Mouse (Mus musculus): ENCODE data around the gene Abracl. TPM values are rescaled to one million over a fixed set of nuclear protein-coding genes. Genes with fewer than 3 reads are reported as not detected.

Gene Abracl
- polyA plus RNA-seq, 1 experiment, result 1.2 TPM

- Histone ChIP-seq H3K36me3 (ENCODE audit: control insufficient read depth) (no peaks in the 10 kb centered on the region), H3K9me3 (ENCODE audit: control insufficient read depth, low read length) (no peaks in the 10 kb centered on the region), H3K4me3 (replicated peaks) (no peak overlapping the region), H3K4me1 (ENCODE audit: control insufficient read depth) (no peaks in the 10 kb centered on the region), H3K27me3 (ENCODE audit: control insufficient read depth) (no peaks in the 10 kb centered on the region)
- no peak for TF ChIP-seq GATA1 (IDR thresholded peaks at IDR 0.05; ENCODE audit: low read length)
- TF ChIP-seq TAL1 (IDR thresholded peaks at IDR 0.05; ENCODE audit: low read length), result no peak
These were observed 23.3 kb upstream of the Abracl start for GRCm38 (mm10) chr10:18046380-18046779.

GRCm38 (mm10) chr10:18036849-18037248 lies 13.8 kb upstream of the Abracl start:
- H3K4me3 ChIP-seq (replicated peaks), result no peak overlapping the region
- no peaks in the 10 kb centered on the region for H3K36me3 ChIP-seq (ENCODE audit: control insufficient read depth)
- H3K9me3 ChIP-seq (ENCODE audit: control insufficient read depth, low read length), result no peaks in the 10 kb centered on the region
- TF ChIP-seq TAL1 (IDR thresholded peaks at IDR 0.05; ENCODE audit: low read length) (no peak), GATA1 (IDR thresholded peaks at IDR 0.05; ENCODE audit: low read length) (no peak)
- no peaks in the 10 kb centered on the region for H3K4me1 ChIP-seq (ENCODE audit: control insufficient read depth)
- H3K27me3 ChIP-seq (ENCODE audit: control insufficient read depth), result no peaks in the 10 kb centered on the region

GRCm38 (mm10) chr10:18034408-18034807 lies 11.3 kb upstream of the Abracl start:
- H3K27me3 ChIP-seq (ENCODE audit: control insufficient read depth), result no peaks in the 10 kb centered on the region
- H3K36me3 ChIP-seq (ENCODE audit: control insufficient read depth), result no peaks in the 10 kb centered on the region
- H3K9me3 ChIP-seq (ENCODE audit: control insufficient read depth, low read length), result no peaks in the 10 kb centered on the region
- no peak for TF ChIP-seq TAL1 (IDR thresholded peaks at IDR 0.05; ENCODE audit: low read length)
- TF ChIP-seq GATA1 (IDR thresholded peaks at IDR 0.05; ENCODE audit: low read length), result no peak
- H3K4me3 ChIP-seq (replicated peaks), result no peak overlapping the region
- H3K4me1 ChIP-seq (ENCODE audit: control insufficient read depth), result no peaks in the 10 kb centered on the region

DNA sequence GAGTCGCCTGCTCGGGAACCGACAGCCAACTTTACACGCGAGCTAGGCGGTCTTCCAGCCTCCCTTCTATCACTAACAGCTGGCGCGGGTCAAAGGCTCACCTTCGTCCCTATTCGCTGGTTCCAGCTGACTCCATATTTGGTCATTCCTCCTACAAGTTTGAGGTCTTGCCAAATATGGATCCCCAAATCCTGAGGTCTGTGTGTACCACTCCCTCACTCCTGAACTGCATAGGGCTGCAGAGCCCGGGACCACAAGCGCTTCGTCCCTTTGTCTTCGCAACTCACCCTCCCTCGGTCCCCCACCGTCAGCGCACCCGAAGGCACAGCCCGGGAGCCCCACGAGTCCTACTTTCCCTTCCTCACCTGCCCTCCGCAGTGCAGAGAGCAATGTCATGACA lies 776 bp downstream of the Abracl start:
- Histone ChIP-seq H3K4me3 (replicated peaks) (peak overlapping the region; percentile 83), H3K36me3 (ENCODE audit: control insufficient read depth) (peaks cover 4% of the 10 kb centered on the region; the same call in 1 of the 2 replicates), H3K4me1 (ENCODE audit: control insufficient read depth) (peaks cover 20% of the 10 kb centered on the region), H3K27me3 (ENCODE audit: control insufficient read depth) (no peaks in the 10 kb centered on the region), H3K9me3 (ENCODE audit: control insufficient read depth, low read length) (no peaks in the 10 kb centered on the region)
- no peak for TF ChIP-seq GATA1 (IDR thresholded peaks at IDR 0.05; ENCODE audit: low read length)
- TF ChIP-seq TAL1 (IDR thresholded peaks at IDR 0.05; ENCODE audit: low read length), result no peak

GRCm38 (mm10) chr10:18021576-18022311 lies 1.3 kb downstream of the Abracl start:
- Histone ChIP-seq H3K36me3 (ENCODE audit: control insufficient read depth) (peaks cover 4% of the 10 kb centered on the region; the same call in 1 of the 2 replicates), H3K4me3 (replicated peaks) (peak overlapping the region; percentile 83), H3K27me3 (ENCODE audit: control insufficient read depth) (no peaks in the 10 kb centered on the region), H3K9me3 (ENCODE audit: control insufficient read depth, low read length) (no peaks in the 10 kb centered on the region), H3K4me1 (ENCODE audit: control insufficient read depth) (peaks cover 20% of the 10 kb centered on the region)
- TF ChIP-seq GATA1 (IDR thresholded peaks at IDR 0.05; ENCODE audit: low read length), result no peak
- TF ChIP-seq TAL1 (IDR thresholded peaks at IDR 0.05; ENCODE audit: low read length), result no peak

DNA sequence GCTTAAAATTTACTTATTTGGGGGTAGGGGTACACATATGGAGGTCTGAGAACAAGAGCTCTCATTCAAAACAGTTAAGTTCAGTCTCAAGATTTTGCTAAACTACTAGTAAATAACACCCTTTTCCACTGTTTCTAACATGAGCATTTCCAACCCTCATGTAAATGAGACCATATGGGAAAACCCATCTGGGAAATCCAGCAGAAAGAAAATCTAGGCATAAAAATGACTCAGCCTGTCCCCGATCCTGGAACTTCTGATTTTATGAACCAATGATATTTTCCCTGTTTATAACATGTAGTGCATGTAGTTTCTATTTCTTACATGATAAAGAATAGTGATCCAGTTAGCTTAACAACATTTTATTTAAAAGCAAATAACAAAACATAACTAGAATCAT lies 2.2 kb downstream of the Abracl start:
- H3K36me3 ChIP-seq (ENCODE audit: control insufficient read depth), result peaks cover 7% of the 10 kb centered on the region
- H3K4me1 ChIP-seq (ENCODE audit: control insufficient read depth), result peaks cover 20% of the 10 kb centered on the region
- TF ChIP-seq GATA1 (IDR thresholded peaks at IDR 0.05; ENCODE audit: low read length), result no peak
- no peak for TF ChIP-seq TAL1 (IDR thresholded peaks at IDR 0.05; ENCODE audit: low read length)
- no peaks in the 10 kb centered on the region for H3K9me3 ChIP-seq (ENCODE audit: control insufficient read depth, low read length)
- H3K27me3 ChIP-seq (ENCODE audit: control insufficient read depth), result no peaks in the 10 kb centered on the region
- H3K4me3 ChIP-seq (replicated peaks), result no peak overlapping the region

GRCm38 (mm10) chr10:18020443-18020842 lies 2.6 kb downstream of the Abracl start:
- no peak overlapping the region for H3K4me3 ChIP-seq (replicated peaks)
- no peaks in the 10 kb centered on the region for H3K27me3 ChIP-seq (ENCODE audit: control insufficient read depth)
- H3K36me3 ChIP-seq (ENCODE audit: control insufficient read depth), result peaks cover 8% of the 10 kb centered on the region
- no peak for TF ChIP-seq GATA1 (IDR thresholded peaks at IDR 0.05; ENCODE audit: low read length)
- TF ChIP-seq TAL1 (IDR thresholded peaks at IDR 0.05; ENCODE audit: low read length), result no peak
- H3K4me1 ChIP-seq (ENCODE audit: control insufficient read depth), result peaks cover 20% of the 10 kb centered on the region
- no peaks in the 10 kb centered on the region for H3K9me3 ChIP-seq (ENCODE audit: control insufficient read depth, low read length)

DNA sequence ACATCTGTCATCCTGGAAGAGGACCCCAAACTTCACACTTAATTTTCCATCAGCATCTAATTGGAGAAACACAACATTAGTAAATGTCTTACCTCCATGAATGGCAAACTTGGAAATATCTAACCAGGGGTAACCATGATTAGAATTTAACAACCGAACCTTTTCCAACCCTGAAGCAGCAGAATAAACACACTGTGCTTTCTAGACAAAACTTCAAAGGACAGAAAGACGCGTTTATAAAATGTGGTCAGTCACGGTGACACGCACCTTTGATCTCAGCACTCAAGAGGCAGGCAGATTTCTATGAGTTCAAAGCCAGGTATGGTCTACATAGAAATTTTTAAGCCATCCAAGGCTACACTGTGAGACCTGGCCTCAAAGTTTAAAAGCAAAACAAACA lies 11.3 kb downstream of the Abracl start:
- TF ChIP-seq GATA1 (IDR thresholded peaks at IDR 0.05; ENCODE audit: low read length), result no peak
- TF ChIP-seq TAL1 (IDR thresholded peaks at IDR 0.05; ENCODE audit: low read length), result no peak
- H3K4me3 ChIP-seq (replicated peaks), result no peak overlapping the region
- no peaks in the 10 kb centered on the region for H3K27me3 ChIP-seq (ENCODE audit: control insufficient read depth)
- no peaks in the 10 kb centered on the region for H3K9me3 ChIP-seq (ENCODE audit: control insufficient read depth, low read length)
- peaks cover 14% of the 10 kb centered on the region for H3K36me3 ChIP-seq (ENCODE audit: control insufficient read depth)
- H3K4me1 ChIP-seq (ENCODE audit: control insufficient read depth), result no peaks in the 10 kb centered on the region

DNA sequence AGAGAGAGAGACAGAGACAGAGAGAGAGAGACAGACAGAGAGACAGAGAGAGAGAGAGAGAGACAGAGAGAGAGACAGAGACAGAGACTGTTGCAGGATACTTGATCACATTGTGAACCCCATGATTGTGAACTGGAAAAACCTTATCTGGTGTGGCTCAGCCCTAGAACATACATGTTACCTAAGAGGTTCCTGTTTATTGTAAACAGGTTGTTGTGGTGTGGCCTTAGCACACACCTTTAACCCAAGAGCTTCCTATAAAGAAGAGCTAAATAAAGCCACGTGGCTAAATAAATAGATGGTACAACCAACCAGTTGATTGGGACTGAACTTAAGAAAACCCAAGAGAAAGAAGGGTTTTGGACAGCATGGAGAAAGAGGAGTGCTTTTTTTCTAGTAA lies 13.3 kb downstream of the Abracl start:
- peaks cover 8% of the 10 kb centered on the region for H3K36me3 ChIP-seq (ENCODE audit: control insufficient read depth)
- no peak overlapping the region for H3K4me3 ChIP-seq (replicated peaks)
- no peaks in the 10 kb centered on the region for H3K27me3 ChIP-seq (ENCODE audit: control insufficient read depth)

More for the DNA sequence above, 13.3 kb downstream of the Abracl start:
- H3K9me3 ChIP-seq (ENCODE audit: control insufficient read depth, low read length), result no peaks in the 10 kb centered on the region
- H3K4me1 ChIP-seq (ENCODE audit: control insufficient read depth), result no peaks in the 10 kb centered on the region
- TF ChIP-seq GATA1 (IDR thresholded peaks at IDR 0.05; ENCODE audit: low read length) (no peak), TAL1 (IDR thresholded peaks at IDR 0.05; ENCODE audit: low read length) (no peak)
